Mouse (Mus musculus) forebrain, postnatal 0 days (tissue): ENCODE data around the gene Mmp15. TPM values are rescaled to one million over a fixed set of nuclear protein-coding genes. Genes with fewer than 3 reads are reported as not detected.

Source experiments
- ATAC-seq: fragments of 200-750 bp; cut with Nextera tagmentation; 2 replicates; pipeline ENCODE4 v1.8.0; 2017; ENCODE audit warnings: mild to moderate bottlenecking, moderate library complexity
- DNase-seq: peaks from one replicate; pipeline ENCODE4 v3.0.0-alpha.2; 2015
- H3K27ac ChIP-seq: fragments of 300-500 bp; sonication (generic); 2 replicates; pipeline ENCODE4 v1.5.1; 2014; ENCODE audit warnings: low read depth, mild to moderate bottlenecking, antibody characterized with exemption, low read length, moderate library complexity, mixed read lengths
- H3K27me3 ChIP-seq: fragments of 300-500 bp; sonication (generic); 2 replicates; pipeline ENCODE4 v1.6.1; 2014; ENCODE audit warnings: mild to moderate bottlenecking, low read length, mixed read lengths; ENCODE audit not compliant: insufficient read depth
- H3K36me3 ChIP-seq: fragments of 300-500 bp; sonication (generic); 2 replicates; pipeline ENCODE4 v1.6.1; 2014; ENCODE audit warnings: mild to moderate bottlenecking, moderate library complexity; ENCODE audit not compliant: insufficient read depth
- H3K4me1 ChIP-seq: fragments of 300-500 bp; sonication (generic); 2 replicates; pipeline ENCODE4 v1.6.1; 2014; ENCODE audit warnings: antibody characterized with exemption; ENCODE audit not compliant: insufficient read depth
- H3K4me2 ChIP-seq: fragments of 300-500 bp; sonication (generic); 2 replicates; pipeline ENCODE4 v1.6.1; 2014; ENCODE audit warnings: low read depth, mild to moderate bottlenecking, moderate library complexity
- H3K4me3 ChIP-seq: fragments of 300-500 bp; sonication (generic); 2 replicates; pipeline ENCODE4 v1.5.1; 2014; ENCODE audit warnings: low read depth, low read length, mixed read lengths
- H3K9ac ChIP-seq: fragments of 300-500 bp; sonication (generic); 2 replicates; pipeline ENCODE4 v1.6.1; 2014; ENCODE audit warnings: mild to moderate bottlenecking
- H3K9me3 ChIP-seq: fragments of 300-500 bp; sonication (generic); 2 replicates; pipeline ENCODE4 v1.6.1; 2016; ENCODE audit warnings: low read length
- CTCF ChIP-seq: sonication (generic); IDR thresholded peaks from 2 replicates; pipeline ENCODE4 v1.5.1; 2016; ENCODE audit warnings: antibody characterized with exemption, control low read depth, low read depth
- WGBS: fragments of 180-500 bp; shearing (Covaris S2); extraction: QIAGEN DNeasy Blood & Tissue Kit; methylation state at CpG from one replicate; pipeline ENCODE4 v1.1.7; 2014; 5-methylcytosine and 5-hydroxymethylcytosine counted together
- polyA plus RNA-seq: library from polyadenylated mRNA; unstranded; fragments of >200 nt; fragmentation: Nextera tagmentation; extraction: Ambion mirVana; gene quantifications from 2 replicates; pipeline ENCODE4 v1.2.1, GENCODE M21; 2015
- total RNA-seq: library from RNA; depleted of rRNA; stranded (reverse); fragments of >200 nt; gene quantifications from 2 replicates; pipeline ENCODE4 v1.2.3, GENCODE M21; 2014

The Mmp15 gene
- total and polyA plus RNA-seq, 2 experiments from 2014 or later = 13.9 to 40.3 TPM

- WGBS = 98% methylated on average over 2 of the region's 2 CpGs
- H3K27ac ChIP-seq = no peak overlapping the region
- no peaks in the 10 kb centered on the region for H3K9me3 ChIP-seq
- H3K9ac ChIP-seq = no peak overlapping the region
- no peak for ATAC-seq
- peaks cover 9% of the 10 kb centered on the region; the same call in 1 of the 2 replicates for H3K36me3 ChIP-seq
- DNase-seq = no peak
- H3K4me2 ChIP-seq = no peak overlapping the region
- H3K27me3 ChIP-seq = no peaks in the 10 kb centered on the region
- peaks cover 5% of the 10 kb centered on the region; the same call in 1 of the 2 replicates for H3K4me1 ChIP-seq
- TF ChIP-seq CTCF = no peak
- no peak overlapping the region for H3K4me3 ChIP-seq
Observed at GRCm38 (mm10) chr8:95363849-95364248, 11.8 kb downstream of the Mmp15 start.

GRCm38 (mm10) chr8:95369581-95370326, 17.7 kb downstream of the Mmp15 start:
- H3K27ac ChIP-seq = no peak overlapping the region
- H3K9me3 ChIP-seq = no peaks in the 10 kb centered on the region
- 63% methylated on average over 20 of the region's 20 CpGs for WGBS
- no peak overlapping the region for H3K9ac ChIP-seq
- H3K4me3 ChIP-seq = no peak overlapping the region
- ATAC-seq (no peak), DNase-seq (no peak)
- no peak overlapping the region for H3K4me2 ChIP-seq
- TF ChIP-seq CTCF = no peak
- no peaks in the 10 kb centered on the region for H3K27me3 ChIP-seq
- H3K36me3 ChIP-seq = peaks cover 19% of the 10 kb centered on the region
- no peaks in the 10 kb centered on the region for H3K4me1 ChIP-seq

GRCm38 (mm10) chr8:95373389-95374002, 21.4 kb downstream of the Mmp15 start:
- H3K4me2 ChIP-seq = no peak overlapping the region
- H3K36me3 ChIP-seq = peaks cover 10% of the 10 kb centered on the region; the same call in 1 of the 2 replicates
- TF ChIP-seq CTCF = no peak
- H3K27me3 ChIP-seq = no peaks in the 10 kb centered on the region
- H3K27ac ChIP-seq = no peak overlapping the region
- H3K9ac ChIP-seq = no peak overlapping the region
- WGBS = 88% methylated on average over 12 of the region's 12 CpGs
- no peak overlapping the region for H3K4me3 ChIP-seq
- no peaks in the 10 kb centered on the region for H3K4me1 ChIP-seq
- no peak for ATAC-seq
- no peak for DNase-seq
- H3K9me3 ChIP-seq = no peaks in the 10 kb centered on the region

- no peaks in the 10 kb centered on the region for H3K27me3 ChIP-seq
- no peak overlapping the region for H3K27ac ChIP-seq
- no peak for ATAC-seq
- no peak overlapping the region for H3K9ac ChIP-seq
- H3K4me2 ChIP-seq = no peak overlapping the region
- no peaks in the 10 kb centered on the region for H3K4me1 ChIP-seq
- peaks cover 10% of the 10 kb centered on the region; the same call in 1 of the 2 replicates for H3K36me3 ChIP-seq
- WGBS = 91% methylated on average over 3 of the region's 3 CpGs
- TF ChIP-seq CTCF = no peak
- DNase-seq = no peak
- H3K9me3 ChIP-seq = no peaks in the 10 kb centered on the region
- H3K4me3 ChIP-seq = no peak overlapping the region
Observed at GRCm38 (mm10) chr8:95374429-95374828, 22.4 kb downstream of the Mmp15 start.

GRCm38 (mm10) chr8:95375374-95375930, 23.4 kb downstream of the Mmp15 start:
- Histone ChIP-seq H3K36me3 (peaks cover 10% of the 10 kb centered on the region; the same call in 1 of the 2 replicates), H3K4me2 (no peak overlapping the region), H3K9ac (no peak overlapping the region), H3K27me3 (no peaks in the 10 kb centered on the region), H3K4me1 (no peaks in the 10 kb centered on the region), H3K27ac (no peak overlapping the region), H3K9me3 (no peaks in the 10 kb centered on the region), H3K4me3 (no peak overlapping the region)
- no peak for DNase-seq
- peak; percentile 63 for ATAC-seq
- WGBS = 81% methylated on average over 7 of the region's 7 CpGs
- TF ChIP-seq CTCF = no peak

- DNase-seq = no peak
- no peak for TF ChIP-seq CTCF
- no peak overlapping the region for H3K27ac ChIP-seq
Observed at GRCm38 (mm10) chr8:95376309-95376999, 24.4 kb downstream of the Mmp15 start.

GRCm38 (mm10) chr8:95377101-95377500, 25.0 kb downstream of the Mmp15 start:
- H3K27ac ChIP-seq = no peak overlapping the region
- no peak overlapping the region for H3K4me2 ChIP-seq
- H3K4me1 ChIP-seq = no peaks in the 10 kb centered on the region
- no peak overlapping the region for H3K4me3 ChIP-seq
- ATAC-seq = no peak
- H3K9me3 ChIP-seq = no peaks in the 10 kb centered on the region
- no peaks in the 10 kb centered on the region for H3K27me3 ChIP-seq
- DNase-seq = no peak
- WGBS = 92% methylated on average over 4 of the region's 4 CpGs
- H3K36me3 ChIP-seq = no peaks in the 10 kb centered on the region
- no peak overlapping the region for H3K9ac ChIP-seq
- no peak for TF ChIP-seq CTCF

More at GRCm38 (mm10) chr8:95376309-95376999, 24.4 kb downstream of the Mmp15 start:
- Histone ChIP-seq H3K4me2 (no peak overlapping the region), H3K27me3 (no peaks in the 10 kb centered on the region), H3K4me3 (no peak overlapping the region), H3K9ac (no peak overlapping the region), H3K9me3 (no peaks in the 10 kb centered on the region), H3K36me3 (0 out of 2 replicates have a peak, but pooled peaks cover 5% of the 10 kb centered on the region), H3K4me1 (no peaks in the 10 kb centered on the region)
- no peak for ATAC-seq
- WGBS = 85% methylated on average over 12 of the region's 12 CpGs
